Mouse (Mus musculus) frontal cortex, postnatal 10 days (tissue): Measurements from ENCODE around the gene Tnnt3.

Source experiments
- DNase-seq, 2 experiments: peaks; one replicate each; pipeline ENCODE4 v3.0.0; 2022; ENCODE audit warnings: low spot score in 2 of 2, mixed read lengths in 1 of 2

The Tnnt3 gene

GRCm38 (mm10) chr7:142564955-142565643 lies 66.5 kb downstream of the Tnnt3 start:
- DNase-seq = no peak
